Mouse (Mus musculus): ENCODE results near the gene Npdc1. TPM values are rescaled to one million over a fixed set of nuclear protein-coding genes. Genes with fewer than 3 reads are reported as not detected.

Npdc1 gene
- total RNA-seq (2023) = 1 to 10 TPM in 1 of 2 experiments, not detected in 1; 1.0 TPM

DNA sequence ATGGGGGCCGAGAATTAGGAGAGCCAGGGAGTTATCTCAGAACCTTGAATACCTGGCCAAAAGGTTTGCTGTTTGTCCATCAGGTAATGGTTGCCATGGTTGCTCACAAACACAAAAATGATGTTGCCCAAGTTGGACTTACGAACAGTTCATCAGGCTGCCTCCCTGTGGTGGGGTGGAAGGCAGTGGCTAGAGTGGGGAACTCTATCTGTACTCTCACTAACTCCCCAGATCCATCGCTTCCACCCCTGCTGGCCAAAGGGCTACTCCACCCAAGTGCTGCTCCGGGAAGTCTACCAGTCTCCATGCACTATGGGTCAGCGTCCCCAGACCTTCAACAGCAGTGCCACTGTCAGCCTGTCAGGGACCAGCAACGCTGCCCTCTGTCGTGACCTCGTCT, at the start of gene Npdc1:
Gene Npdc1 (plus strand): TSS at position 301 of the 400 bp plus-strand sequence.

GRCm38 (mm10) chr2:25356208-25357079, 42.7 kb upstream of the Npdc1 start, which contains the start of gene Dpp7:
TSS of gene Dpp7 (minus strand) at chr2:25356359.

DNA sequence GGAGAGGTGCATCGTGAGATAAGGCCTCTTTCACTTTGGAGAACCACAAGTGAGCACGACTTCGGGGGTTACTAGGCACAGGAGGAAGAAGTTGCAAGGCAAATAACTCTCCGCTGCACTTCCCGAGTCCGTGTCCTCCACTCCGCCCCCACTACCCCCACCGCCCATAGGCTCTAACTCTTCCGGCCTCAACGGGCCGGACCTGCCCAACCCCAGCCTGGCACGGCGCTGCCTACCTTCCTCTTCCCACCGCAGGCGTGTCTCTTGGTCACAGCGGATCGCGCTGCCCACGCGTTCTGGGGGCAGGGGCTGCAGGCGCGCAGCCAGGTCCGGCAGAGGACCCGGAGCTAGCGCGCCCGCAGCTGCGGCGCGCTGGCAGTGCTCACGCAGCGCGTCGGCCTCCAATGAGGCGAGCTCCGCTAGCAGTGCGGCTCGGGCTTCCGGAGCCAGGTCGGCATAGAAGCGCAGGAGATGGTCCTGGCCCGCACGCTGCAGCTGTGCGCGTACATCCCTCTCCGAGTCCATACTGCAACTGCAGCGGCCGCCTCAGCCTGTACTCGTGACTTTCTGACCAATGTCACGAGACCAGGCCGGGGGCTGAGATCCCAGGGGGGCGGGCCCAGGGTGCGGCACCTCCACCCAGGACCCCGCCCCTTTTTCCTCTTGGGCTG, 33.9 kb upstream of the Npdc1 start, which contains the start of gene Uap1l1:
Gene Uap1l1 (minus strand): TSS at position 592 of the 671 bp plus-strand sequence.

DNA sequence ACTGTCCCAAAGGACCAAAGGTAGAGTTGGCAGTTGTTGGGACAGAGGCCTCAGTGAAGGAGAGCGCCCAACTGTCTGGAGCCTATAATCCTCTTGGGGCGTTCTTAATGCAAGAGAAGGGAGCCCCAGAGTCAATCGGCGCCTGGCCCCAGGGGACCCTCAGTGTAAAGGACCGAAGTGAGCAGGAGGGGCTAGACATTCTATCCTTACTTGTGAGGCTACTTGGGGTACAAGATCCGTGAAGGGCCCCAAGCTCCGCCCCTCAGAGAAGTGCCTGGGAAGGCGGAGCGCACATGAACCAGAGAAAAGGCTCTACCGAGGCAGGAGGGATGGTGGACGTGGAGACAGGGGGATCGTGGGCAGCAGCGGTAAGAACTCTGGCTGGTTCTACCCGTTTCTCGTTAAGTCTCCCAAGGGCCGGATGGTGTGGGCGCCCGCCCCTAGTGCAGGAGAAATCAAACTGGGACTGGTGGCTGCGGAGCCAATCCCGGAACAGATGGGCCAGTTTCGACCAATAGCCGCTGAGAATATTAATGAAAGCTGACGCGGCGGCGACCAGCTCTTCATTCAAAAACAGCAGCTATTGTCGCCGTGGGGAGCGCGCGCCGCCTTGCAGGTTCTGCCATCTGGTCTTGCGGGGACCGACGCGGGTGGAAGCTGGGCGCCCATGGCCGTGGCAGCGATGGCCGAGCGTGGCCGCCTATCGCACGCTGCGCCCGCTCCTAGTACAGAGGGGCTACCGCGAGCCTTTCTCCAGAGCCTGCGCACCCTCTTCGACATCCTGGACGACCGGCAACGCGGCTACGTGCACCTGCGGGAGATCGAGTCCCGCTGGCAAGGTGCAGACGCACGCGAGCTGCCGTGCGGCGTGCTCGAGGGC, 27.1 kb upstream of the Npdc1 start, which contains the start of gene Sapcd2:
Gene Sapcd2 (plus strand): TSS at position 558 of the 880 bp plus-strand sequence.

DNA sequence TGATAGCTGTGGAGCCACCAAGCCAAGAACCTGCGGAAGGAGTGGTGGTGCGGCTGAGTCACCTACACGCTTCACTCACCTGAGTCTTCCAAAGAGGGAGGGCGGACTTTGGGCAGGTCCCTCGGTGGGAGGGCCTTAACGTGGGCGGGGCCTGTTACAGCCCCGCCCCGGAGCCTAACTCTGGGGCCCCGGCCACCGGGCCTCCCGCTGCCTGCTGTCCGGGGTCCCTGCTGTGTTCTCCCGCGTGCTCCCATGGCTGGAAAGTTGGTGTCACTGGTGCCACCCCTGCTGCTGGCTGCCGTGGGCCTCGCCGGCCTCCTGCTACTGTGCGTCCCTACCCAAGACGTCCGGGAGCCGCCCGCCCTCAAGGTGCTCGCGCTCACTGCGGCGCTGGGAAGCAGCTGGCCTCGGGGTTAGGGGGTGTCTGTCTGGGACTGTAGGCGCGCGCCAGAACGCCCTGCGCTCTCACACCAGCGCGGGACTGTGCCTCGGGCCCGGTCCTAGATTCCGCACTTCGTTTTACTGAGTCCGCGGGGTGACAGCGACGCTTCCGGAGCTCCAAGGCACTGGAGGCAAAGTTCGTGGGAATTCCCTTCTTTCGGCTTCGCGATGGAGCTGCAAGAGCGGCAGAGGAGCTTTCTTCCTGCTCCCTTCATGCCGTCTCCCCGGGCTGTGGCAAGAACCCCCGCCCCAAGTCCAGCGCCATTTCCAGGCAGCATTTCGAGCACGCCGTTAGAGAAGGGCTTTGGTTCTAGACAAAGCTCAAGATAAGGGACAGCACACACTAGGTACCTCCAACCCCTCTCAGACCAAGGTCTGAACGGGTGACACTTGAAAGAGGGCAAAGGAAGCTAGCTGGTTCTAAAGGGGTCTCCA, 3.2 kb upstream of the Npdc1 start, which contains the start of gene Entpd2:
Gene Entpd2 (plus strand): TSS at position 154 of the 876 bp plus-strand sequence.

DNA sequence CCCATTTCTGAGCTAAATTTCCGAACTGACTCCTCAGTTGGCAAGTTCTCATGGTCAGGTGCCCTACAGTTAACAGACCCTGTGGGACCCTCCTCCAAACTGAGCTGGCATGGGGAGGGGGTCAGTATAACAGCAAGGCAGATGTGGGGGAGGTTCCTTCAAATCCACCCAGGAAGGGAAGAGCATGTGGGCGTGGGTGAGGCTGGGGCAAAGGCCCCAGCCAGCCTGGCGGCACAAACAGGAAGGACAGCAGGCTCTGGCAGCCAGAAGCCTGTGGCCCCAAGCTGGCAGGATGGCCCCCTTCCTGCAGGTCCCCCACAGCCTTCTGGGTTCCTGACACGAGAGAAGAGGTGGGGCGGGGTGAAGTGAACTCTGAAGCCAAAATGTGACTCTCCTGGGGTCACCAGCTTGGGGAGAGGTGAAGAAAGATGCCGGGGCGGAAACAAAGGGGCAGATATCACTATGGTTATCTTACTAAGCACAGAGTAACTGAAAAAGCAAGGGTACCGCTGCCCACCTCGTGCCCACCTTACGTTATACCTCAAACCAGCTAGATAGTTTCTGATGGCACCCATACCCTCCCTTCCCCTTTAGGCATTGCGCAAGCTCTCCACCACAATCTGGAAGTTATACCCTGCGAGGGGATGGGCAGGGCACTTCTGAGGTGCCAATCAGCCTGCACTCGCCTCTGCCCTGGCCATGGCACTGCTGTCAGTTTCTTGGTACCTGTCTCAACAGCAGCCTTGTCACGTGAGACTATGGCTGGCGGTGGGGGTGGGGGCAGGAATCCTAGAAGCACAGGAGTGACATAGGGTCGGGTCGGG, 23.6 kb downstream of the Npdc1 start, which contains the start of gene Fut7:
Gene Fut7 (plus strand): TSS at position 681 of the 824 bp plus-strand sequence.

GRCm38 (mm10) chr2:25428442-25429236, 29.5 kb downstream of the Npdc1 start, which contains the start of gene Abca2:
TSS of gene Abca2 (plus strand) at chr2:25428703.

GRCm38 (mm10) chr2:25456205-25456953, 57.2 kb downstream of the Npdc1 start, which contains the start of gene Clic3:
TSS of gene Clic3 (plus strand) at chr2:25456838.

Other genes with a start within 250 kb of the Npdc1 start
- 1 to 10 TPM in 1 of 2 experiments, under 1 TPM in 1; 0.86 to 1.8 TPM for gene Nrarp, start 218.6 kb upstream of the Npdc1 start, total RNA-seq (2023)
- 10 to 100 TPM; 40.2 to 43.9 TPM for gene Tor4a, start 202.5 kb upstream of the Npdc1 start, total RNA-seq (2023)
- gene Nelfb, start 187.9 kb upstream of the Npdc1 start, total RNA-seq (2023) = 10 to 100 TPM; 54.4 to 55.1 TPM
- gene Stpg3, start 184.7 kb upstream of the Npdc1 start, total RNA-seq (2023) = under 1 TPM in 1 of 2 experiments, not detected in 1; 0.44 TPM
- not detected for gene Fam166a, start 180.6 kb upstream of the Npdc1 start, total RNA-seq (2023)
- gene Tubb4b, start 174.6 kb upstream of the Npdc1 start, total RNA-seq (2023) = 100 to 1,000 TPM; 295 to 367 TPM
- not detected for gene Slc34a3, start 165.0 kb upstream of the Npdc1 start, total RNA-seq (2023)
- gene Rnf224, start 162.6 kb upstream of the Npdc1 start, total RNA-seq (2023) = not detected
- gene Rnf208, start 157.1 kb upstream of the Npdc1 start, total RNA-seq (2023) = under 1 TPM in 1 of 2 experiments, not detected in 1; 0.55 TPM
- gene Cysrt1, start 156.9 kb upstream of the Npdc1 start, total RNA-seq (2023) = not detected
- gene AL732309.1, start 152.5 kb upstream of the Npdc1 start, total RNA-seq (2023) = 1 to 10 TPM; 1.2 to 3.4 TPM
- 10 to 100 TPM; 16.7 to 17.8 TPM for gene Tmem203, start 143.9 kb upstream of the Npdc1 start, total RNA-seq (2023)
- gene Tprn, start 136.7 kb upstream of the Npdc1 start, total RNA-seq (2023) = 10 to 100 TPM in 1 of 2 experiments, 1 to 10 TPM in 1; 9.3 to 13.0 TPM
- 10 to 100 TPM; 65.3 to 70.3 TPM for gene Ssna1, start 126.9 kb upstream of the Npdc1 start, total RNA-seq (2023)
- gene Anapc2, start 126.9 kb upstream of the Npdc1 start, total RNA-seq (2023) = 10 to 100 TPM; 67.8 to 79.9 TPM
- gene Tmem210, start 111.2 kb upstream of the Npdc1 start, total RNA-seq (2023) = not detected
- gene Lrrc26, start 109.4 kb upstream of the Npdc1 start, total RNA-seq (2023) = not detected
- not detected for gene Grin1, start 80.2 kb upstream of the Npdc1 start, total RNA-seq (2023)
- 10 to 100 TPM; 35.1 to 42.7 TPM for gene Man1b1, start 67.0 kb upstream of the Npdc1 start, total RNA-seq (2023)
- gene Dpp7, start 43.0 kb upstream of the Npdc1 start, total RNA-seq (2023) = 10 to 100 TPM; 13.4 to 14.6 TPM
- gene Uap1l1, start 33.7 kb upstream of the Npdc1 start, total RNA-seq (2023) = 10 to 100 TPM; 24.1 to 29.2 TPM
- 10 to 100 TPM in 1 of 2 experiments, 1 to 10 TPM in 1; 9.8 to 12.2 TPM for gene Sapcd2, start 27.0 kb upstream of the Npdc1 start, total RNA-seq (2023)
- gene Entpd2, start 3.5 kb upstream of the Npdc1 start, total RNA-seq (2023) = not detected
- gene Fut7, start 23.9 kb downstream of the Npdc1 start, total RNA-seq (2023) = 10 to 100 TPM; 20.7 to 24.1 TPM
- gene Abca2, start 29.4 kb downstream of the Npdc1 start, total RNA-seq (2023) = 10 to 100 TPM; 21.7 to 22.3 TPM
- gene Clic3, start 57.5 kb downstream of the Npdc1 start, total RNA-seq (2023) = not detected
- gene Paxx, start 61.7 kb downstream of the Npdc1 start, total RNA-seq (2023) = 10 to 100 TPM; 47.2 to 49.2 TPM
- not detected for gene Ptgds, start 70.7 kb downstream of the Npdc1 start, total RNA-seq (2023)
- not detected for gene Lcn12, start 94.6 kb downstream of the Npdc1 start, total RNA-seq (2023)
- 10 to 100 TPM; 25.2 to 34.4 TPM for gene Fbxw5, start 101.4 kb downstream of the Npdc1 start, total RNA-seq (2023)
- gene C8g, start 102.4 kb downstream of the Npdc1 start, total RNA-seq (2023) = under 1 TPM in 1 of 2 experiments, not detected in 1; 0.95 TPM
- 10 to 100 TPM; 21.7 to 24.5 TPM for gene Traf2, start 147.6 kb downstream of the Npdc1 start, total RNA-seq (2023)
- gene Edf1, start 158.5 kb downstream of the Npdc1 start, total RNA-seq (2023) = 100 to 1,000 TPM in 1 of 2 experiments, 10 to 100 TPM in 1; 97.5 to 101 TPM
- gene Mamdc4, start 175.5 kb downstream of the Npdc1 start, total RNA-seq (2023) = under 1 TPM; 0.51 to 0.99 TPM
- 1 to 10 TPM; 8.1 to 8.8 TPM for gene Phpt1, start 175.9 kb downstream of the Npdc1 start, total RNA-seq (2023)
- gene Ajm1, start 182.4 kb downstream of the Npdc1 start, total RNA-seq (2023) = not detected
- 10 to 100 TPM; 34.0 to 41.8 TPM for gene Rabl6, start 209.2 kb downstream of the Npdc1 start, total RNA-seq (2023)
- gene Ccdc183, start 218.3 kb downstream of the Npdc1 start, total RNA-seq (2023) = not detected
- 1 to 10 TPM; 5.3 to 5.9 TPM for gene Tmem141, start 222.7 kb downstream of the Npdc1 start, total RNA-seq (2023)
- 1 to 10 TPM in 1 of 2 experiments, under 1 TPM in 1; 0.79 to 1.7 TPM for gene Fcna, start 228.7 kb downstream of the Npdc1 start, total RNA-seq (2023)